Mouse (Mus musculus) ES-E14 (cell line): Measurements from ENCODE around the gene Sertad3.

Experiments used
- CHD2 ChIP-seq: IDR thresholded peaks from 2 replicates; pipeline ENCODE4 v1.6.1; 2014; ENCODE audit warnings: mild to moderate bottlenecking, low read depth, low read length, inconsistent platforms
- ZC3H11A ChIP-seq: IDR thresholded peaks from 2 replicates; pipeline ENCODE4 v1.6.1; 2012; ENCODE audit warnings: low read depth, mild to moderate bottlenecking, inconsistent platforms, low read length, borderline replicate concordance

GRCm38 (mm10) chr7:27507711-27508647 is 34.4 kb downstream of the Sertad3 start:
- TF ChIP-seq ZC3H11A (no peak), CHD2 (no peak; the same call in 1 of the 2 replicates)
